Mouse (Mus musculus): ENCODE measurements at regions not wholly inside any gene's neighbourhood (a gene's known extent, or its start where the extent isn't known, plus 50 kb on each side); places are given as distances from the start of the nearest gene placed in this dataset.

GRCm38 (mm10) chr16:93225644-93226043, 378.2 kb downstream of the Setd4 start:
- TF ChIP-seq CTCF (IDR thresholded peaks at IDR 0.05; ENCODE audit: low read depth, low read length): no peak
- no peak for TF ChIP-seq TAL1 (conservative IDR thresholded peaks at IDR 0.05; ENCODE audit: low read depth, low read length)
- no peak for TF ChIP-seq GATA1 (IDR thresholded peaks at IDR 0.05; ENCODE audit: borderline replicate concordance, low read length)
